Mouse (Mus musculus): ENCODE data around the gene Psmb2.

- TF ChIP-seq CTCF (IDR thresholded peaks at IDR 0.05; ENCODE audit: low read depth, low read length) (no peak), GATA1 (IDR thresholded peaks at IDR 0.05; ENCODE audit: borderline replicate concordance, low read length) (no peak), TAL1 (conservative IDR thresholded peaks at IDR 0.05; ENCODE audit: low read depth, low read length) (no peak), GATA2 (IDR thresholded peaks at IDR 0.05; ENCODE audit: borderline replicate concordance, low read depth, low read length) (no peak)
Measured at GRCm38 (mm10) chr4:126683084-126683483, 5.7 kb downstream of the Psmb2 start.

All from G1E (cell line).